Mouse (Mus musculus) mouse embryonic stem cell (cell line): Measurements from ENCODE around the gene Uspl1.

Experiments
- in situ Hi-C, 2 experiments: fragments of 300-500 bp; cut with MboI; formaldehyde crosslinking; loops; 1 replicate in 1 of 2; 3 replicates in 1 of 2; pipeline ENCODE4 v1.14.3; 2019 to 2020; ENCODE audit warnings: low sequenced_read_pairs in 2 of 2, low pct_unique_long_range_greater_than_20kb in 1 of 2, mixed read lengths in 1 of 2; ENCODE audit not compliant: unreplicated experiment in 1 of 2

The Uspl1 gene

GRCm38 (mm10) chr5:149203796-149204375 is 19.7 kb downstream of the Uspl1 start:
- in situ Hi-C loops, result no loop called here

GRCm38 (mm10) chr5:149204822-149205221 is 20.7 kb downstream of the Uspl1 start:
- in situ Hi-C loops, result no loop called here

GRCm38 (mm10) chr5:149205265-149205664 is 21.1 kb downstream of the Uspl1 start:
- in situ Hi-C loops, result no loop called here

- in situ Hi-C loops, result no loop called here
Measured at GRCm38 (mm10) chr5:149206286-149206685, 22.1 kb downstream of the Uspl1 start.

GRCm38 (mm10) chr5:149207661-149208060 is 23.5 kb downstream of the Uspl1 start:
- in situ Hi-C loops, result no loop called here

- in situ Hi-C loops, result no loop called here
Measured at GRCm38 (mm10) chr5:149208776-149209175, 24.6 kb downstream of the Uspl1 start.

GRCm38 (mm10) chr5:149209328-149209727 is 25.2 kb downstream of the Uspl1 start:
- in situ Hi-C loops, result no loop called here

GRCm38 (mm10) chr5:149211041-149211440 is 26.9 kb downstream of the Uspl1 start:
- in situ Hi-C loops, result no loop called here

- in situ Hi-C loops, result no loop called here
Measured at GRCm38 (mm10) chr5:149212806-149213205, 28.7 kb downstream of the Uspl1 start.

- in situ Hi-C loops, result no loop called here
Measured at GRCm38 (mm10) chr5:149215540-149215939, 31.4 kb downstream of the Uspl1 start.

- in situ Hi-C loops, result no loop called here
Measured at GRCm38 (mm10) chr5:149217524-149218357, 33.6 kb downstream of the Uspl1 start.

GRCm38 (mm10) chr5:149219493-149219892 is 35.3 kb downstream of the Uspl1 start:
- in situ Hi-C loops, result no loop called here

- in situ Hi-C loops, result no loop called here
Measured at GRCm38 (mm10) chr5:149221355-149221754, 37.2 kb downstream of the Uspl1 start.

- in situ Hi-C loops, result no loop called here
Measured at GRCm38 (mm10) chr5:149224666-149225065, 40.5 kb downstream of the Uspl1 start.

GRCm38 (mm10) chr5:149228700-149229618 is 44.8 kb downstream of the Uspl1 start:
- in situ Hi-C loops, result no loop called here

GRCm38 (mm10) chr5:149229619-149230339 is 45.6 kb downstream of the Uspl1 start:
- in situ Hi-C loops, result no loop called here

GRCm38 (mm10) chr5:149235002-149235401 is 50.9 kb downstream of the Uspl1 start:
- in situ Hi-C loops, result no loop called here

GRCm38 (mm10) chr5:149237221-149237950 is 53.2 kb downstream of the Uspl1 start:
- in situ Hi-C loops, result no loop called here
